Mouse (Mus musculus) gastrocnemius, adult 2 months (tissue): Measurements from ENCODE around the gene Dbn1. TPM values are rescaled to one million over a fixed set of nuclear protein-coding genes. Genes with fewer than 3 reads are reported as not detected.
A peak's percentile ranks its signal among the peaks of the same experiment; 100 is the strongest.

Experiments
- DNase-seq: peaks from one replicate; pipeline ENCODE4 v3.0.0; 2022
- H3K27ac ChIP-seq: fragments of 200-600 bp; 2 replicates; pipeline ENCODE4 v1.8.1; 2022; ENCODE audit warnings: mild to moderate bottlenecking
- H3K4me3 ChIP-seq: fragments of 200-600 bp; 2 replicates; pipeline ENCODE4 v1.8.1; 2022; ENCODE audit warnings: mild to moderate bottlenecking, moderate library complexity
- CTCF ChIP-seq: fragments of 200-600 bp; IDR thresholded peaks from 2 replicates; pipeline ENCODE4 v1.8.1; 2022; ENCODE audit warnings: antibody characterized with exemption, mild to moderate bottlenecking, moderate library complexity
- intact Hi-C: fragments of 180-260 bp; cut with DNase I; formaldehyde crosslinking; loops from one replicate; pipeline ENCODE4 v1.15.1; 2025
- long read RNA-seq, 2 experiments: library from polyadenylated mRNA; stranded (forward); transcript quantifications; one replicate each; pipeline ENCODE4 v2.0.0; 2021
- total RNA-seq, 2 experiments: library from RNA; stranded (reverse); gene quantifications; 2 replicates each; pipeline ENCODE4 v1.2.3; 2021

Dbn1 gene
- 1 to 10 TPM; 4.9 to 7.7 TPM for total RNA-seq
- long read RNA-seq, experiment 1, partial matches to known transcripts = 4 of 12 reads
- long read RNA-seq, experiment 1, other reads (novel, unspliced or antisense) = 2 of 12 reads
- long read RNA-seq, experiment 2, partial matches to known transcripts = 1 of 5 reads
- long read RNA-seq, experiment 2, other reads (novel, unspliced or antisense) = 1 of 5 reads

DNA sequence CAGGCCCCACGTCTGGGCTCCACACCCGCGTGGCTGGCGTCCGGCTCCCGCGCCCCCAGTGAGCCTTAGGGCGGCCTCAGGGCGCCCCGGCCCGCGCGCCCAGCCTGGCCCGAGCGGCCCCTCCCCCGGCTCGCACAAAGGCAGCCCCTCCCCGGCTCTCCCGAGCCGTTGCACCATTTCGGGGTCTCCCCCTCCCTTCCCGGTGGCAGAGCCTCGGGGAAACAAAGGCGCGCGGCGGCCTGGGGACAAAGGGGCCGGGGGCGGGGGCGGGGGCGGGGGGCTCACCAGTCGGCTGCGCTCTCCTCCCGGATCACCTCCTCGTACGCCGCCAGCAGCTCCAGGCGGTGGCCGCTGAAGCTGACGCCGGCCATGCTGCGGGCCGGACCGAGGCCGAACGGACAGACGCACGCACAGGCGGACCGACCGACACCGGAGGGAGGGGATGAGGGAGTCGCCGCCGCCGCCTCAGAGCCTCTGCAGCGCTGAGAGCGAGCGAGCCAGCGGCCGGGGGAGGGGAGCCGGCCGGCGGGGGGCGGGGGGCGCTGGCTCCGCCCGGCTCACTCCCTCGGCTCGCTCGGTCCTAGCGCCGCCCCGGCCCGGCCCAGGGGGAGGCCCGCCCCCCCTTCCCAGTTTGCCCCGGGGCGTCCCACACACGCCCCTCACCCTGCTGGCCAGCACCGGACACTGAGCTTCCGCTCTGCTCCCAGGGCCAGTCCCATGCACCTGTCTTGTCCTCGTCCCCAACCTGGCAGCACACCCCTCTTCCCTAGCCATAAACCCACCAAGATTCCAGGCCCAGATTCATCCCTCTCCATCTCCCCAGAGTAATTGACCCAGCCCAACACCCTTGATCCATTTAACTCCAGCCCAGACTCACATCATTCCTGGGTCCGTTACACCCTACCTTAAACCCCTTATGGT is at the start of gene Dbn1:
Dbn1 (minus strand) TSS at position 534 of the 921 bp plus-strand sequence.
- peak; percentile 71 for DNase-seq
- Histone ChIP-seq H3K27ac (peak within 1 kb of the TSS; percentile 82), H3K4me3 (peak within 1 kb of the TSS; percentile 84)
- TF ChIP-seq CTCF = no peak
- intact Hi-C loops = no loop called here

DNA sequence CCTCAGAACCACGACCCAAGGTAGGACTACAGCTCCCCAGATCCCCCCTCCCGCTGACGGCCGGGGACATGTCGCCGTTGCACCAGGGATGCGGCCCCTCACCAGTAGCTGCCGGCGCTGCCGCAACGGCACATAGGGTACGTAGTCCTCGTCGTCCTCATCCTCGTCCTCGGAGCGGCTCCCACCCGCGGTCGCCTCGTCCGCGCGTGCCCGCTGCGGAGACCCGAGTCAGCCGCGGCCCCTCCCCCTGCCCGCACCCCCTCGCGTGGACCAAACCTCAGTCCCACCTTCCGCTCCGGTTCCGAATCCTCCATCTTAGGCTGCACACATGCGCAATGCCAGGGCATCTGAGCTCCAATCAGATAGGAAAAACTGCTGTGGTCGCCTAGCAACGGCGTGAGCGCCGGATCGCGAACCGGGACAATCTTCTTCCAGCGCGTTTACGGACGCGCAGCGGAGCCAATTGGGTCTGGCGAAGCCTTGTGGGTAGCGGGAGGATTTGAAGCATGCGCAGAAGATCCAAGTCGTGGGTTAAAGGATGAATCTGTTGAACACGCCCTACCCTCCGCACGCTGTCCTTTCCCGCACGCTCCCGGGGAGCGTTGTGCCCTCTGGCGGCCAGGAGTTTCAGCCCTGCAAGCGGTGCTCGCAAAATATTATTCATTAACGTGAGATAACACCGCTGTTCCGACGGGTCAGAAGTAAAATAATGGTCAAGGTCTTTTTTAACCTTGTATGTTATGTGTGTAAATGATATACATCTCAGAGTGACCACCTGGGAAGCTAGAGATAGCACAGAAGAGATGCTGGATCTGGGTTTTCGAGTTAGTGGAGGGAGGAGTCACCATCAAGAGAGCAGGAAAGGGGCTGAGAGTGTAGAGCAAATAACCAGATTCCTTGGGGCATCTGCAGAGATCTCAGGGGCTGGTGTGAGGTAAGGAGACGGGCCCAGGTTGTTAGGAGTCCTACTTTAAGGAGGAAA is 48.6 kb upstream of the Dbn1 start, which contains the start of gene Ddx41:
Ddx41 (minus strand) TSS at position 465 of the 982 bp plus-strand sequence.
- TF ChIP-seq CTCF = peak; percentile 94
- DNase-seq = peak; percentile 98
- H3K27ac ChIP-seq = peak within 1 kb of the TSS; percentile 87
- peak within 1 kb of the TSS; percentile 95 for H3K4me3 ChIP-seq
- intact Hi-C loops = loop anchor here (5.0 kb wide), 1 partner anchor 36 kb away; the partner anchor contains the start of genes Fam193b and Tmed9

DNA sequence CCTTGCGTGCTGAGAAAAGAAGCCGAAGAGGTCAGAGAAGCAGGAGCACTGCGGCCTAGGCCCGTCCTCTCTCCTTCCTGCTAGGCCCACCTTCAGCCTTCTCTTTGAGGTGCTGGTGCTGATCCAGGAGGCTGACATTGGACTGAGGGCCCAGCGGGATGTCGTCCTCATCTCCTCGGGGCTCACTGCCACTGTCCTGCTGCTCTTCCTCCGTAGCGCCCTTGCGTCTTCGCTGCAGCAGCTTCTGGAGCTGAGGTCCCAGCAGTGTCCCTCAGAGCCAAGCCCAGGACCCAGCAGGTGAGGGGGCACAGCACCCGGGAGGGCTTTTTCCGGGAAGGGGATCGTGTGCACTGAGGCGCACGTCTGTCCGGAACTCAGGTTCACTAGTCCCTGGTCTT is 47.9 kb upstream of the Dbn1 start:
- no peak for TF ChIP-seq CTCF
- H3K4me3 ChIP-seq = peak overlapping the region; percentile 95
- no peak for DNase-seq
- peak overlapping the region; percentile 87 for H3K27ac ChIP-seq
- intact Hi-C loops = loop anchor here (5.0 kb wide), 1 partner anchor 37 kb away; the partner anchor contains the start of genes Fam193b and Tmed9

DNA sequence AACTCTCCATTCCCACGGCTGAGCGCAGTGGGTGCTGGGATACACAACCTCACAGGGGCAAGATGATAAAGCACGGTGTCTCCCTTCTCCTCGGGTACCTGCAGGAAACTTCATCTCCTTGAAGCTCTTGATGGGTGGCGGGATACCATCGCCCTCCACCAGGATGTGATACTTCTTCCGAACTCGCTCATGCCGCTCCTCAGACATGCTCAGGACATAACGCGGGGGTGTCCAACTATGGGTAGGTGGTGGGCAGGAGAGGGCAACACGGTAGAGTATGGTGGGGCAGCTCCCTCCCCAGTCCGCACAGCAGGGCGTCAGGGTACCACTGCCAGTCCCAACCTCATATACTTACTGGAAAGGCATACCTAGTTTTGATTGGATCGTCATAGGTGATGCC is 47.3 kb upstream of the Dbn1 start:
- no peak for TF ChIP-seq CTCF
- intact Hi-C loops = loop anchor here (5.0 kb wide), 1 partner anchor 37 kb away; the partner anchor contains the start of genes Fam193b and Tmed9

DNA sequence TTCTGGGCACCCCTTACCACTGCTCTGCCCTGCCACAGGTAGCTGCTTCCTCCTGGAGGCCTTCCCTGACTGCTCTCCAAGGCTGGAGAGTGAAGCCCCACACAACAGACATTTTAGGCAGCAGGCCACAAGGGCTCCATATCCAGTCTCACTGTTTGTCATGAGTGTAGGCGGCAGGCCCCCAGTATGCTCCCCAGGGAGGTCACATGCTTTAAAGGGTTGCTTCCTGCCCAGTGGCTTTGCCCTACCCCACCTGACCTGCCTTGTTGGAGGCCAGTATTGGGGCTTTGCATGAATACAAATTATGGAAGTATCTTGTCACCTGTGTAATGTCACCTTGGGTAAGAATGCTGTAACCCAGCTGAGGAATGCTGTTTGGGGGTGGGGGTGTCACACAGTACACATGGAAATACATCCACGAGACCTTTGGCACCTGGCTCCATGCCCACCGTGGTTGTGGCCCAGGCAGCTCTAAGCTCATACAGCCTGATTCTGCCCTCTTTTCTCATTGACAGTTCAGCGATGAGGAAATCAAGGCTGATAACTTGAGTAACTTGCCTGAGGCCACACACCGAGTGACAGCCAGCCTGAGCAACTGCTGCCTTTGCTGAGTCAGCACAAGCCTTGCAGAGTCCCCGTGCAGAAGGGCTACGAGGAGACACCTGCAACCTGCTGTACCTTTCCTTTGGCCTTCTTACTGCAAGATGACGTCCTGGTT is 41.4 kb upstream of the Dbn1 start, which contains the start of gene Dok3:
Dok3 (minus strand) TSS at position 99 of the 718 bp plus-strand sequence.
- TF ChIP-seq CTCF = no peak
- peak within 1 kb of the TSS; percentile 54 for H3K4me3 ChIP-seq
- intact Hi-C loops = no loop called here
- peak within 1 kb of the TSS; percentile 57 for H3K27ac ChIP-seq
- DNase-seq = no peak

More for the DNA sequence above, 47.3 kb upstream of the Dbn1 start:
- DNase-seq = no peak
- Histone ChIP-seq H3K27ac (no peak overlapping the region), H3K4me3 (peak overlapping the region; percentile 95)

DNA sequence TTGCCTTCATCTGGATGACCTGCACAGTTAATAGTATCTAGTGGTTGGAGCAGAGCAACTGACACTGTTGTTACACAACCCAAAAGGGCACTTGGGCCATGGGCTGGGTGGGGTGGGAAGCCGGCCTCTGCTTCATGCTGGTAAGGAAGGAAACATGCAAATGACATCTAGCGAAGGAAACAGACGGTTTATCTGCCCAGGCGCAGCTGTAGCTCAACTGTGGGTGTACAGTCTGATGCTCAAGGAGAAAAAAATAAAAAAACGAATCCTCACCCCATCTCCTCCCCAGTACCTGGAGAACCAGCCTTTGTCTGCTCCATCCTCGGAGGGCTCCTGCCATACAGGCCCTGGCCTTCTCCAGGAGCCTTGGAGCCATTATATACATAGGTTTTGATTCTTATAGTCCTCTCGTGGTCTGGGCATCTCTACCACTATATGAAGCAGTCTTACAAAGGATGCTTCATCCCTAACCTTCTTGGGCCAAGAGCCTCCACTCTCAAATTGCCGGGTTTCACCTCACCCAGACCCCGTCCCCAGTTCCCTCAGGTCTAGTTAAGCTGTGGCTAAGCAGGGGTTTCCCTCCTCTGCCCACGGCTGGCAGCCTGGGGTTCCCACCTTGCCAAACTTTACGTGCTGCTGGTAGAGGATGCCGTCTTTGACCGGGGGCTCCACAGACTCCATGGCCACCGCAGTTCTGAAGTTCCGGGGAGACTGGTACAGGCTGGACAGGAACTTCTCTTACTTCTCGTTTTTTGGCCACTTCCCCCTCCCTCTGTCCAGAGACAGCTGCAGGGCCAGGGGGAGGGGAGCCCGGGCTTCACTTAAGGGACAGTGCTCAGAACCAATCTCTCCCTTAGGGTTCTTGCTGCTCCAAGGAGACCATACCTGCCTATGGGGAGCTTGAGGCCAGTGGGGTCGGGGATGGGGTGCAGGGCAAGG is 40.2 kb upstream of the Dbn1 start:
- Histone ChIP-seq H3K4me3 (peak overlapping the region; percentile 54), H3K27ac (peak overlapping the region; percentile 57)
- TF ChIP-seq CTCF = no peak
- DNase-seq = no peak
- intact Hi-C loops = no loop called here

DNA sequence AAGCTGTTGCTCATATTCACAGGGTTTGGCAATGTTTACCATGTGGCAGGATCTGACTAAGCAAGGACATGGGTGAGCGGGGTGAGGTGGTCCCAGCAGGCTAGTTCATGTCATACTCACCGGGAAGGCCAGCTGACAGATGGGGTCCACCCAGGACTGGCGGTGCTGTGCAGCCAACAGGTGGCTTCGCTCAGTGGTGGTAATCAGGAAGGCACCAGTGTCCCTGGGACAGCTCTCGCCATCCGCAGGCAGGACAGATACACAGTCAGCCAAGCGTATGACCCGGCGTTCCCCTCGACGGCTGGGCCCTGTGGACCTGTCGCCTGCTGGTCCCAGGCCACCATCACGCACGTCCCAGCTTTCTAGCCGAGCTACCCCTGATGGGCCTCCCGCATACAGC is 39.3 kb upstream of the Dbn1 start:
- no peak for TF ChIP-seq CTCF
- no peak overlapping the region for H3K4me3 ChIP-seq
- peak overlapping the region; percentile 57; the same call in 1 of the 2 replicates for H3K27ac ChIP-seq
- no peak for DNase-seq
- intact Hi-C loops = no loop called here

DNA sequence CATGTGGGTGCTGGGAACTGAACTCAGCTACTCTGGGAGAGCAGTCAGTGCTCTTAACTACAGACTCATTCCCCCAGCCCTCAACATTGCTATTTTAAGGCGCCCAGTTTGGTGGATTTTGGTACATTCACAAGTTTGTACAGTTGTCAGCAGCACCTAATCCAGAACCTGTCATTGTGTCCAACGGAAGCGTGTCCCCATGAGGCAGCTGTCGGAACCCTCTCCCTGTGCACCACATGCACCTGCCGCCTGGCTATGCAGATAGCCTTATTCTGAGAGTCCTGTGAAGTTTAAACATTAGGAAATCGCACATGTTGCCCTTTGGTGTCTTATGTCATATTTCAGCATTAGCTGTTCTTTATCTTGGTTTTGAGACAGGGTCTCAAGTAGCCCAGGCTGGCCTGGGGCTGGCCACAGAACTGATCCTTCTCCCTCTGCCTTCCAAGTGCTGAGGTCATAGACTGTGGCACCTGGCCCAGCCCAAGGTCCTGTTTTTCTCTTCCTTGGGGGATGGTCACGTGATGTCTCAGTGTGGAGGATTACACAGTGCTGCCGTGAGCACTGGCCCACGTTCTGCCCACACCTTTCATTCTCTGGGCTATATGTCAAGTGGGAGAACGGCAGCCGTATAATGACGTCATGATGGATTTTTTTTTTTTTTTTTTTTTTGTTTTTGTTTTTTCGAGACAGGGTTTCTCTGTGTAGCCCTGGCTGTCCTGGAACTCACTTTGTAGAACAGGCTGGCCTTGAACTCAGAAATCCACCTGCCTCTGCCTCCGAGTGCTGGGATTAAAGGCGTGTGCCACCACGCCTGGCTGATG is 38.0 kb upstream of the Dbn1 start:
- intact Hi-C loops = no loop called here
- DNase-seq = no peak
- Histone ChIP-seq H3K27ac (no peak overlapping the region), H3K4me3 (no peak overlapping the region)
- no peak for TF ChIP-seq CTCF

DNA sequence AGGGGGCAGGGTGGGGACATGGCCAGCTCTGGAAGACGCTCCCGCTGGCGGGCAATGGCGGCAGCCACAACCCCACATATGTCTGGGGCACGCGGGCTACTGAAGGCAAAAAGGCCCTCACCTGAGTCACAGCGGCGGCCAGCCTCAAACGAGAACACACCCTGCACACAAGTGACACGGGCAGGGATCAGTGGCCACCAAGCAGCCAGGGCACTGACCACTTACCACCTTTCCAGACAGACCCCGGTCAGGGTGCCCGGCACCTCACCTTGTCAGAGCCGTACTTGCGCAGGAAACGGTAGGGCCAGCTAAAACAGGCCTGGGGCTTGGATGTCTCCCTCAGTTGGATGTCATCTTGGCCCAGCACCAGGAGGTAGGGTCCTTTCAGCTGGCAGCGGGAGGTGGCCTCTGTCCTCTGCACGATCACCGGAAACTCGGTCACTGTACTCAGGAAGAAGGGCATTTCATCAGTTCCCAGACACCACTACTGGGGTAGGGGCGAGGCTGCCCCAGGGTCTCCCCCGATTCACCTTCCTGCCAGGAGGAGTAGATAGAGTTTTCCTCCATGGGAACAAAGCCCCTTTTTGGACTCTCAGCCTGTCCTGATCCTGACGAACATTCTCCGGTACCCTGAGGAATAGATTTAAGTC is 36.2 kb upstream of the Dbn1 start:
- H3K4me3 ChIP-seq = no peak overlapping the region
- TF ChIP-seq CTCF = no peak
- intact Hi-C loops = no loop called here
- peak overlapping the region; percentile 74 for H3K27ac ChIP-seq
- no peak for DNase-seq
